ENCODE assay signal across 8 mouse cellular contexts in the genomic region with DNA sequence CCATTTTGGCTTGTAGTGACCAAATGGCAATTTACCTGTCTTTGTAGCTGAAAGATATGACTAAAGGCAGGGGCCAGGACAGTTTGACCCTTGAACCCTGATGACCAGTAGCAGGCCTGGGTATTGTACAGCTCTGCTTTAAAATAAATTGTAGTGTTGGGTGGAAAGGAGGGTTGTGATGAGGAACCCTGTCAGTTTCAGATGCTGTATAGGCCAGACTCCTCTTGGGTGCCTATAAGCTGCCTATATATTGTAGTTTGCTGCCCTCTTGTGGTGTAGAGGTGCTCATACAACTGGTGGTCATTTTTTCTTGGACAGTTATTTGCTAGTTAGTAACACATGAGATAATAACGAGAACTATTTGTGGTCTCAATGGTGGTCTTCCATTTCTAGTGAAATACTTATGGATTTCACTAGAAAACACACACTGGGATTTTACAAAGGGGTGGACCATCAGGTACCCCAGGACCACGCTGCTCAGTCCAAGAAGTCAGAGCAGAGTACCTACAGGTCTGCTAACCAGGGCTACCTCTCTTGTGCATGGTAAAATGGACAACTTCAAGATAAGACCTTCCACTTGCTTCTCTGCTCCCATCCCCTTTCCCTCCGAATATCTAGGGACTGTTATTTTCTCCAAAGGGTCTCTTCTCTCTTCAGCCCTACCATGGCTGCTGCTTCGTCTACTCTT. TPM values are rescaled to one million over a fixed set of nuclear protein-coding genes. Genes with fewer than 3 reads are reported as not detected.
DNase-seq lines count a peak whose midpoint lies in the region; ATAC-seq and TF ChIP-seq lines count a peak whose summit lies in the region.

No protein-coding gene starts in this region.

- peaks cover 8% of the 10 kb centered on the region for H3K4me1 ChIP-seq in heart, adult 2 months (ENCODE audit: control insufficient read depth, insufficient read depth, low read length)
- H3K4me1 ChIP-seq in midbrain, postnatal 0 days (ENCODE audit: insufficient read depth, low read length), result no peaks in the 10 kb centered on the region

- no peaks in the 10 kb centered on the region for H3K27me3 ChIP-seq in heart, adult 2 months (ENCODE audit: control insufficient read depth, insufficient read depth, low read length)
- no peaks in the 10 kb centered on the region for H3K27me3 ChIP-seq in midbrain, postnatal 0 days (ENCODE audit: insufficient read depth, low read length)

- no peak for TF ChIP-seq EP300 in heart, adult 2 months (IDR thresholded peaks at IDR 0.05; ENCODE audit: insufficient read depth, low read depth, low read length)

- no peak for TF ChIP-seq POLR2A in heart, adult 2 months (IDR thresholded peaks at IDR 0.05; ENCODE audit: insufficient read depth, low read depth, low read length)

- H3K4me2 ChIP-seq in midbrain, postnatal 0 days (ENCODE audit: low read depth, low read length, poor library complexity, severe bottlenecking), result no peak overlapping the region

- no peak overlapping the region for H3K4me3 ChIP-seq in heart, adult 2 months
- no peak overlapping the region for H3K4me3 ChIP-seq in midbrain, postnatal 0 days (ENCODE audit: low read depth, low read length)

- H3K79me2 ChIP-seq in heart, adult 2 months (replicated peaks; ENCODE audit: control insufficient read depth, insufficient read depth, low read length), result no peaks in the 10 kb centered on the region

- no peaks in the 10 kb centered on the region for H3K9me3 ChIP-seq in midbrain, postnatal 0 days (ENCODE audit: low read length)

- no peak overlapping the region for H3K9ac ChIP-seq in heart, adult 2 months (ENCODE audit: low read depth, low read length)
- no peak overlapping the region for H3K9ac ChIP-seq in midbrain, postnatal 0 days (replicated peaks; ENCODE audit: low read length, poor library complexity, severe bottlenecking)

- whole genome bisulfite sequencing in heart, adult 2 months, result 50% methylated on average over 4 of the region's 4 CpGs
- WGBS in midbrain, postnatal 0 days, result 56% methylated on average over 4 of the region's 4 CpGs

- ATAC-seq in midbrain, postnatal 0 days (ENCODE audit: low FRiP score), result peak; percentile 86

- DNase-seq in right cerebral cortex, postnatal 10 days (ENCODE audit: low spot score in 2 of 2), result peak; percentile 65
- DNase-seq in right cerebral cortex, postnatal 14 days, result no peak
- DNase-seq in cerebellum, postnatal 25 days, result peak; percentile 50 to 64
- peak; percentile 35 to 37 for DNase-seq in heart, adult 2 months
- DNase-seq in kidney, adult 11 months, result peak; percentile 43
- DNase-seq in liver, result peak; percentile 28
- DNase-seq in midbrain, postnatal 0 days (ENCODE audit: low spot score), result peak; percentile 92
- DNase-seq in thymus, postnatal 4 days, result peak; percentile 29

- intact Hi-C loops in heart, adult 2 months (cut with DNase I), result loop anchor here (1.0 to 2.0 kb wide), 4 partner anchors 28 to 266 kb away; no protein-coding TSS in a partner anchor

- no peaks in the 10 kb centered on the region for H3K36me3 ChIP-seq in heart, adult 2 months (ENCODE audit: control insufficient read depth, insufficient read depth, low read length)
- H3K36me3 ChIP-seq in midbrain, postnatal 0 days (ENCODE audit: insufficient read depth, low read length), result peaks cover 13% of the 10 kb centered on the region

- H3K27ac ChIP-seq in heart, adult 2 months, result no peak overlapping the region
- no peak overlapping the region for H3K27ac ChIP-seq in midbrain, postnatal 0 days (ENCODE audit: low read depth, low read length)

- peak; percentile 91 for TF ChIP-seq CTCF in heart, adult 2 months (IDR thresholded peaks at IDR 0.05)
- TF ChIP-seq CTCF in midbrain, postnatal 0 days (IDR thresholded peaks at IDR 0.05), result peak; percentile 91

RNA-seq across cellular contexts. Expression of a gene that starts 22.6 kb away (rescaled TPM):
- under 1 TPM in 1 of 2 experiments, not detected in 1; 0.73 TPM for total RNA-seq in heart, adult 2 months (2021)
- polyA plus RNA-seq in heart, adult 2 months (2012; rRNA removed), result 0.50 and 2,957 TPM in 2 replicates
- total RNA-seq in midbrain, postnatal 0 days (2014; rRNA removed), result not detected in 2 replicates
- polyA plus RNA-seq in midbrain, postnatal 0 days (2015; fragmentation: Nextera tagmentation; extraction: Ambion mirVana), result not detected in 2 replicates

RNA-seq across cellular contexts. Expression of a gene that starts 25.1 kb away (rescaled TPM):
- total RNA-seq in heart, adult 2 months (2021), result 10 to 100 TPM; 28.2 to 31.1 TPM
- 8.8 and 11.5 TPM in 2 replicates for polyA plus RNA-seq in heart, adult 2 months (2012; rRNA removed)
- total RNA-seq in midbrain, postnatal 0 days (2014; rRNA removed), result 30.3 and 33.4 TPM in 2 replicates
- 45.4 and 46.9 TPM in 2 replicates for polyA plus RNA-seq in midbrain, postnatal 0 days (2015; fragmentation: Nextera tagmentation; extraction: Ambion mirVana)
